Mouse (Mus musculus) spleen, postnatal 10 days (tissue): ENCODE measurements around the gene Nudt22.
"Not testable (repeated sequence)": the region's sequence is repeated elsewhere in the genome, so short reads cannot be mapped to it uniquely, and the experiment has no call there.

Source experiments
- DNase-seq, 2 experiments: peaks; one replicate each; pipeline ENCODE4 v3.0.0; 2021 to 2022; ENCODE audit warnings: low spot score in 2 of 2

Nudt22 gene

DNA sequence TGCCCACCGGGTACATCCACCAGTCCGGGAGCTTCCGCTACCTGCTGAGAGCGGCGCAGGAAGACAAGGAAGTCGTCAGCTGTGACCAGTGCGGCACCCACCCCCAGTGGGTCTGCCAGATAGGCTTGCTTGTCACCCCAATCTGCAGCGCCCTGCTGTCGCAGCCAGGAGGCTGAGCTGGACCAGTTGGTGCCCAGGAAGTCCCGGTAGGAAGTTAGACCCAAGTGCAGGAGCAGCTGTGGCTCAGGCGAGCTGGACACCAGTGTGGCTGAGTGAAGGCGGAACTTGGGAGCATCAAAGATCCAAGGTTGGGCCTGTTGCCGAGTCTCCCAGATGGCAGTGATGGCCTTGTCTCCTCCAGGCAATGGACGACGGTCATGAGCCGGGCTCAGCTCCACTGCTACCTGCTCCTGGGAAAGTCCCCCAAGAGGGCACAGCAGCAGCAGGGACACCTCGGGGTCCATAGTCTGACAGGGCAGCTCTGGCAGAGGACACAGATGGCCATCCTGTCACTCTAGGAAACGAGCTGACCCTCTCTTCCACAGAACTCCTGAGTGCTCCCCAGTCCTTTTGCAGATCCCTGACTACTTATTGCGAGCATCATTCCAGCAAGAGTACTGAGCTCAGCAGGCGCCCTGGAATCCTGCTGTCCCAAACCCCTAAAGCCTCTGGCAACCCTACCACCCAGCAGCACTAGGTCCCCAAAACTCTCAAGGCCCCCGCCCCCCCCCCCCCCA, 494 bp downstream of the Nudt22 start:
- DNase-seq = peak in 1 of 2 experiments; percentile 35

DNA sequence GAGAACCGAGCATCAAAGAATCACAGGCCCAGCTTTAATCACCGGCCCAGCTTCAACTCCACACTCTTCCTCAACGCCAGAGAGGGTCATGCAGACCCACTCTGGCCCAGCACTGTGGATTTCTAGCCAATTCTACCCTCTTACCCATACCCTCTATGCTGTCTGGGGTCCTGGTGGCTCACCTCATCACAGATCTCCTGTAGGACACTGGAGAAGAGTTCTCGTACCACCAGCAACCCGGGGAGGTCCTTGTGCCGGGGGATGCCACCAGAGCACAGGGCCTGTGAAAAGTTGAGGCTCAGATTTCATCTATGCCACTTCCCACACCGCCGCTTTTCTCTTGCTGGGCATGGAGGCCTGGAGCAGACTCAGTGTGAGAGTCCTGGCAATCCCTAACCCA, 1.4 kb downstream of the Nudt22 start:
- DNase-seq = no peak

DNA sequence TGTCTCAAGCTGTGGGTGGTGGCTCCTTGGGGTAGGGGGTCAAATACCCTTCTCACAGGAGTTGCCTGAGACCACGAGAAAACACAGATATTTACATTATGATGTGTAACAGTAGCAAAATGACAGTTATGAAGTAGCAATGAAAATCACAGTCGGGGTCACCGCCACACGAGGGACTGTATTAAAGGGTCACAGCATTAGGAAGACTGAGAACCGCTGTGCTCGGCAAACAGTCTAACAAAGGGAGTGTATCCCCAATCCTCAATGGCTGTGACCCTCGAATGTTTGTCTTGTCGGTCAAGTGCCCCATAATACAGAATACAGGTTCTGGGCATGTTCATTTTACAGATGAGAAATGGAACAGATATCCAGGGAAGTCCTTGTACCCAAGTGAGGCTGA, 1.9 kb downstream of the Nudt22 start:
- DNase-seq = no peak

DNA sequence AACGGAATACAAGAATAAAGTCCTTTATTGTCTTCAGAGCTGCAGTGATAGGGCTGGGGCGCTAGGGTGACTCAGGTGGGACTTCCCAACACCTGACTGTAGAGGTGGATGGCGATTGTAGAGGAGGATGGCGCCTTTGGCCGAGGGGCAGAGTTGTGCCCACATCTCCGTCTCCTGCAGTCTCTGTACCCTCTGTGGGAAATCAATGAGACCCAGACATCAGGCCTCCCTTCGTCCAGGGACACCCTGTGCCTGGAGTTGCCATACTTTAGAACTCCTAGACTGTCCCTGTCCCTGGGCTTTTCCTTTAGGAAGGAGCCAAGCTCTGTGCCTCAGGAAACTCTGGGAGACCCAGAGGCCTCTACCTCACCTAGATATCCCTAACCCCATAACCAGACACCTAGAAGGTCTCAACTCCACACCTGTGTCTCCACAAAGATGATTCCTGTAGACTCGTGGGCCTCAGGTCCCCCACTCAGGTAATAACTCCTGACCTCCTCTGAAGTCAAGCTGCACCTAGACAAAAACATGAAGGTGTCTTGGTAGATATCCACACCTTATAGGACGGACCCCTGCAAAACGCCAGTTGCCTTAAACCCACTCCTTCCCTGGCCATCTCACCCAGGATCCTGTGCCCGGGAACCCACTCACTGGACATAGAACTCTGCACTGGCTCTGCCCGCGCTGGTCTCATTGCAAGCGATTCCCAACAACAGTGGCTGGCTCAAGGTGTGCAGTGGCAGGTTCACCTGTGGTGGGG, 2.7 kb downstream of the Nudt22 start:
- DNase-seq = no peak

DNA sequence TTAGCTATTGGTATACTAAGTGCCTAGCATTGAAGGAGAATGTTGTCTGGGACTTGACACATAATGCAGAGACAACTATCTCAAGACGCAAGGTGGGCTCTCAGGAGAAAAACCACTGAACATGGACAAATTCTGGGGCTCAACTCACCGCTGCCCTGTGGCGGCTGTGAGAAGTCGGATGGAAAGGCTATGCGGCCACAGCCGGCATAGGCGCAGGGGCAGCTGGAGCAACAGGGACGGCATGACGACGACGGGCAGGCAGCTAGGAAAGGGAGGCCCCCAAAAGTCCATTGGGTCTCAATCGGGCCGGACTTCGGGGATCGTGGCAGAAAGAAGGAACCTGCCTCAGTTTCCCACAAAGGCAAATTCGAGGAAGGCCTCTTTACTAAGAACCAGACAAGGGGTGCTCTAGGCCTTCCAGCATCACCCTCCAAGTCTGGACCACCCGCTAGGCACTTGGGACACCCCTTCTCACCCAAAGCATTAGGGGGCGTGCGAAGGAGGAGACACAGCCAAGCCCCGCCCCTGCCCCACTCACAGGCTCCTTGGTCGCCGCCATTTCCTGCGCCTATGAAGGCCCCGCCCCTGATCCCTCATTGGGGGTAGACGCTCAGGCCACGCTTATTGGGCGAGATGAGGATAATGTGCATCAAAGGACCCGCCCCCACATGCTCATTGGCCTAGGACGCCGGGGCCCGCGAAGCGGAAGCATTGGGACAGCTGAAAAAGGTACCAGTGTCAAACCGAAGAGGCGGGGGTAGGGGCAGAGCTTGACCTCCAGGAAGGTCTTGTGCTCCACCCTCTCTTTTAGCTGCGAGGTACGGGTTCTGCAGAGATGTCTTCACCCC, 3.7 kb downstream of the Nudt22 start, which contains the start of gene Dnajc4:
Dnajc4 (minus strand) TSS at position 562 of the 848 bp plus-strand sequence.
- peak; percentile 89 to 98 for DNase-seq

DNA sequence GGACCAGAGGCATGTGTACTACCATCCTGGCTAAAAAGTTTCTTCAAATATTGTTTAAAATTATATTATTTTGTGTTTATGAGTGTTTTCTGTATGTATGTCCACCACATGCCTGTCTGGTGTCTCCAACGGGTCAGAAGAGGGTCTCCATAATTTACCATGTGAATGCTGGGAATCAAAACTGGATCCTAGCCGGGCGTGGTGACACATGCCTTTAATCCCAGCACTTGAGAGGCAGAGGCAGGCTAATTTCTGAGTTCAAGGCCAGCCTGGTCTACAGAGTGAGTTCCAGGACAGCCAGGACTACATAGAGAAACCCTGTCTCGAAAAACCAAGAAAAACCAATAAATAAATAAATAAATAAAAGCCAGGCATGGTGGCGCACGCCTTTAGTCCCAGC, 4.8 kb downstream of the Nudt22 start:
- not testable (repeated sequence) for DNase-seq

DNA sequence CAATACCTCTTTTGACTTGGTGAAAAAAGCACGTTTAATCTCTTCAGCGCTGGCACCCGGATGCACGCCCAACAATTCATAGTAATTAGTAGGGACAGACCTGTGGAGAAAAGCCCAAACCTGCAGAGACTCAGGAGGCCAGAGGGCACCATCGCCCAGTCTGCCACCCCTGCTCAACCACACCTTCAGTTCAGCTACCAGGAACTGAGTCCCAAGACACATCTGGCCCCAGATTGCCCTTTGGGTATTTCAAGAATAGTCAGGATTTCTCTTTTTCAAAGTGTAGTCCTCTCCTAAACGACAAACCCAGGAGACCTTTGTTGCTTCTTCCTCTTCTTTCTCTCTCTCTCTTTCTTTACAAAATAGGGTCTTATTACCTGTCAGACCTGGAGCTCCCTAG, 5.2 kb downstream of the Nudt22 start:
- DNase-seq = no peak

DNA sequence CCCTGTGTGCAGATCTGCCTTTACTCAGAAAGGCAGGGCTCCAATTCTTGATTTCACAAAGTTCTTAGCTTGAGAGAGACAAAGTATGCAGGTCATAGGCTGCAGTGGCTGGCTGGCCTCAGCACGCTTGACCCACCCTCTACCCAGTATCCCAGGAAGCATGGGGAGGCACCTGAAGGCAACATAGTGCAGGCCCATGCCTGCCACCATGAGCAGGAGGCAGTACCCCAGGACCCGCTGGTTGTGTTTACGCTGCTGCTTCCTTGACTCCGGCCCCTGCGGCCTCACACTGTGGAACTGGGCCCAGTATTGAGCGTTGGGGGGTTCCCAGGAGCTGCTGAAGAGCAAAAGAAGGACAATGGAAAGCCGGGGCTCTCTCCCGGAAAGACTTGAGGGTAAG, 6.7 kb downstream of the Nudt22 start:
- DNase-seq = peak in 1 of 2 experiments; percentile 18

DNA sequence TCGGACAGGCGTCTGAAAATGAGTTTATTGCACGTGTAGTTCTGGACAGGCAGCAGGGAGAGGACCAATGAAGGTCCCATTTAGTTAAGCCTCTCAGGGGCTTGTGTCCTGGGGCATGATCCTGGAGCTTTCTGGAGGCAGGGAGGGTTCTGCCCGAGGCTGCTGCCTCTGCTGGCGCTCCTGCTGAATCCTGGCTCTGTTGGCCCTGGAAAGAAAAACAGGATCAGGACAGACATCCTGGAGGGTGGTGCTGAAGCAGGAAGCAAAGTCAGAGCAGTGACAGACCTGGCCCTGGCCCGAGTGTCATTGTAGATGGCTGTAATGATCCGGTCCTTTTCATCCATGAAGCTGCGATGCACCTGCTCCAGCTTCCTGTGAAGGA, 8.0 kb downstream of the Nudt22 start:
- DNase-seq = no peak

DNA sequence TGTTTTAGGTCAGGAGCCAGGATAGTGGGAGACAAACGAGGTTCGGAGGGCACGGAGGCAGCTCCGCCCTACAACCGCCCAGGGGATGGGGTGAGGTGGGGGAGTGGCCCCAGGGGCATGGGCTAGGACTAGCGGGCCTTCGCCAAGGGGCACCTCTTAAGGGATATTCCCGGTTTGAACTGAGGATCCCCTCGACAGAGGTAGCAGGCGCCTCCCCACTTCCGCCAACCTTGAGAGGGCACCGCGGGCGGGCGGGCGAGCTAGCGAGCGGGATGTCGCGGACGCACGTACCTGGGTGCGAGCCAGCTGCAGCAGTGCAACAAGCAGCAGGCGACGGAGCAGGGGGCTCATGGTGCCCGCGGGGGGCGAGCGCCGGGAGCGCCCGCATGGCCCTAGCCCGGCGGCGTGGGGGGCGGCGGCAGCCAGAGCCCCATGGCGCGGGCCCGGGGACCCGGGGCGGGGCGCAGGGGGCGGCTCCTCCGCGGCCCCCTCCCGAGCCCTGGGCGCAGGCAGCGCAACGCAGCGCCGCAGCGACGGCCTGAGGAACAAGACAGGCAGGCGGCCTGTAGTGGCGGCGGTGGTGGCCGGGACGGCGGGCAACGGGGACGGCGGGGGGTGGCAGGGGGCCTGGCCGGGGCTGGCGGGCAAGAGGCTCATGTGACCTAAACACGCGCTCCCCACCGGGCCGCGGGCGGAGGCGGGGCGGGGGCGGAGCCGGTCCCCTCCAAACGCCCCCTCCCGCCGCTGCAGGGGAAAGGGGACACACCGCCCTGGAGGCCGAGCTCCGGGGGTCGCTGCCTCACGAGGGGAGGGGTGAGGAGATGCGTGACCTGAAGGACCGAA, 8.6 kb downstream of the Nudt22 start, which contains the start of gene Vegfb:
Vegfb (minus strand) TSS at position 591 of the 843 bp plus-strand sequence.
- peak; percentile 66 to 70 for DNase-seq

DNA sequence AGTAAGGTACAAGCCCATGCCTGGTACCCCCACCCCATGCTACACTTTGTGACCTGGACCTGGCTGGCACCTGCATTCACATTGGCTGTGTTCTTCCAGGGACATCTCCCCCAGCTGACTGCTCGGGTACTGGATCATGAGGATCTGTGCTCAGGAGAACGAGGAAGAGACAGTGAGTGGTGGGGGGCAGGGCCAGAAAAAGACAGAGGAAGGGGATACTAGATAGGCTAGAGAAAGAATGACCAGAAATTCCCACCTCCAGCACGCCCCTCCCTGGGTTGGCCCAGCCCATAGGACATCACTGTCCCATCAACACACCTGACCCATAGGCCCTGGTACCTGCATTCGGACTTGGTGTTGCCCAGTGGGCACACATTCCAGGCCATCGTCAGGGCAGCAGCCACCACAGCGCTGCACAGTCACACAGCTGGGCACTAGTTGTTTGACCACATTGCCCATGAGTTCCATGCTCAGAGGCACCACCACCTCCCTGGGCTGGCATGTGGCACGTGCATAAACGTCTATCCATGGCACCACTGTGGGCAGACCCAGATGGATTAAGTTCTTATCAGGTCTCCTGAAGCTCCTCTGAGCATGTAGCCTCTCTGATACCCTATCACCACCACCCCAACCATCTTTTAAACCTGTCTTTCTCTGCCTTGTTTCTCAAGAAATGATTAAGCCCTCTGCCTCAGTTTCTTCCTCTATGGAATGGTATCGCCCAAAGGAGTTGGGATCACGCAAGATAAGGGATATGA, 9.8 kb downstream of the Nudt22 start:
- peak in 1 of 2 experiments; percentile 14 for DNase-seq

DNA sequence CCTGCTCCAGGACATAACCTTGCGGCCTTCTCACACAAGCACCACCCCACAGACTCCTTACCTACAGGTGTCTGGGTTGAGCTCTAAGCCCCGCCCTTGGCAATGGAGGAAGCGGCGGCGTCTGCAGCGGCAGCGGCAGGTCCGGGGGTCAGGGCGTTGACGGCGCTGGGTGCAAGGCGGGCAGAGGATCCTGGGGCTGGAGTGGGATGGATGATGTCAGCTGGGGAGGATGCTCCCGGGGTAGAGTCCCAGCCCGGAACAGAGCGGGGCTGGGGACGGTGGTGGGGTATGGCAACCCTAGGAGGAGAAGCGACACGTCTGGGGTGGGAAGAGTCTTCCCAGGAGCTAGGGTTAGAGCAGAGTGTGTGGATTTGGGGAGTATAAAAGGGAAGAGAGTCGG, 10.6 kb downstream of the Nudt22 start:
- DNase-seq = no peak

DNA sequence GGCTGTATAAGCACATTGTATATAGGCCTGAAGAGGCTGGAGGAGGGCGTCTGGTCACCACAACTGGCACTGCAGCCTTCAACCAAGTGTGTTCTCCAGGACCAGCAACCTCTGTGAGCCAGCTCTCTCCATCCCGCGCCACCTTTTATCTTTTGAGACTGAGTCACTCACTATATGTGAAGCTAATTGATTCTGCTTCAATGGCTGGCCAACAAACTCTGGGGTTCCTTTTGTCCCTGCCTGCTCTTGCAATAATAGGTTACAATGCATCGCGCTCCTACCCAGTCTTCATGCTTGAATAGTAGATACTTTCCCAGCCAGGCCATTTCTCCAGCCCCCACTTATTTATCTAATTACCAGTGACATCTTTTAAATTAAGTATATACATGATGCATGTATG, 12.3 kb downstream of the Nudt22 start:
- no peak for DNase-seq

DNA sequence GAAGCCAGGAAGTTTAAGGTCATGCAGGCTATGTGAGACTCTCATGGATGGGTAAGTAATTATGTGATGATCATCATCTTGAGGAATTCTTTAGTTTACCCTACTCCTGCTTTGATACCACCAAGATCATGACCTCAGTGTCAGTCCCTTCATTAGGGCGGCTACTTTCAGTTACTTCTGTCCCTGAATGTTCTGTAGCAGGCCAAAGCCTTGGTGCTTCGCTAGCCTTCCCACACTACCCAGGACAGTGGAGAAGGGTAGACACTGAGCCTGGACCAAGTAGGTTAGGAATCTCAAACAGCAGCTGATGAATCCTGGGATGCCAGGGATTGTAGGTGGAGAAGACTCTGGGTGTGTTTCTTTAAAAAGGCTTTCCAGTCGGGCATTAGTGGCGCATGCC, 14.5 kb downstream of the Nudt22 start:
- no peak for DNase-seq

DNA sequence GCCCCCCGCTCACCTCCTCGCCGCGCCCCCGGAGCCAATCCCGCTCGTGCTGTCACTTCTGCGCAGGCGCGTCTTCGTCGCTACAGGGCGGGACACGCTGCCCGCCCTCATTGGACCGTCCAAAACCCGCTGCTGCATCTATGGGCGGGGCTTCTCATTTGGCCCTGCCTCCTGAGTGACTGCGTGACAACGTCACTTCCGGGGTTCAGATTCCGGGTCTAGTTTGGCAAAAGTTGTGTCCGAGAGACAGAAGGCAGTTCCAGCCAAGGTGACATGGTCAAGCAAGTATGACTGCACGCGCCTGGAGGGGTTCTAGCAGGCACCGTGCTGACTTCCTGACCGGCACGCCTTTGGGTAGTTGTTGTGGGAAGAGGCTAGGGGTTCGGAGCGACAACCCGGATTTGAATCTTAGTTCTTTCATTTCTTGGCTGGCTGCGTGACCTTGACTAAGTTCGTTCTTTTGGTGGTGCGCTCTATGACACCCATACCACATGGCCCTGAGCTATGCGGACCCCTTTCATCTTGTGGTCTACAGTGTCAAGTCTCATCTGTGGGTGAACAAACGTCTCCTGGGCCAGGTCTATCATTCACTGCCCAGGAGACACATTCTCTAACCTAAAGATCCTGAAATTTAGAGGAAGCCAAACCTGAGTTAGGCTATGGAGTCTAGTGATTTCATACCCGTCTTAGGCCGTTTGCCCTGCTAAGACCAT, 15.4 kb downstream of the Nudt22 start, which contains the start of gene Fkbp2:
Fkbp2 (minus strand) TSS at position 121 of the 713 bp plus-strand sequence.
- DNase-seq = peak in 1 of 2 experiments; percentile 99

DNA sequence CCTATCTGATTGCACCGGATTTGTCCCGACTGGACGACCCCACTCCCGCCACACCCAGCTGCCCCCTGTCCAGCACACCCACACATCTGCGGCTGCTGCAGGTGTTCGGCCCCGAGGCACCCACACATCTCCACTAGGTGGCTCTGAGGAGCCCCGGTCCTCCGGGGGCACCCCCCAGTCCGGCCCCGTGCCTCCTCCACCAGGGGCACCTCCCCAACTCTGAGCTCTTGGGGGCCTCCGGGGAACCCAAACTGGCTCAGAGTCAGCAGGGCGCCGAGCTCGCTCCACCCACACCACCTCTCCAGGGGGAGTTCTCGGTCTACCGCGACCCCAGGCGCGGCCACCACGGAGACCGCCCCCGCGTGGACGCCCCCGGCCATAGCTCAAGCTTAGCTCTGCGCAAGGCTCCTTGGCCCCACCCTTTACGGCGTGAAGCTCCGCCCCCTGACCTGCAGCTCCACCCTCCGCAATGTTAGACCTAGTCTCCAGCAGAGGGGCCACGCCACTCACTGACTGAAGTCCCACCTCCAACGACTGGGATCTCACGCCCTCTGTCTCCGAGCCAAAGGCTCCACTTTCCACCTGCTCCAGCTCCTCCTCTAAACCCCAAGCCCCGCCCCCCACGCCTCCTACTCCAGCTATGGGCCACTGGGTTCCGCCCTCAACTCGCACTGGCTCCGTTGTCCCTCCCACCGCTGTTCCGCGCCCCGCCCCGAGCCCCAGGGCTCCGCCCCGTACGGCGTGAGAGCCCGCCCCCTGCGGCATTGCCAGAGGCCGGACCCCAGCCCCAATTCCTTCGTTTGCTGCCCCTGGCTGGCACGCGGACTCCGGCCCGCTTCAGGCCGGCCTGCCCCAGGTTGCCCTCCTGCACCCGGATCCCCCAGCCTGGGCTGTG, 16.2 kb downstream of the Nudt22 start:
- DNase-seq = peak; percentile 99 to 100

DNA sequence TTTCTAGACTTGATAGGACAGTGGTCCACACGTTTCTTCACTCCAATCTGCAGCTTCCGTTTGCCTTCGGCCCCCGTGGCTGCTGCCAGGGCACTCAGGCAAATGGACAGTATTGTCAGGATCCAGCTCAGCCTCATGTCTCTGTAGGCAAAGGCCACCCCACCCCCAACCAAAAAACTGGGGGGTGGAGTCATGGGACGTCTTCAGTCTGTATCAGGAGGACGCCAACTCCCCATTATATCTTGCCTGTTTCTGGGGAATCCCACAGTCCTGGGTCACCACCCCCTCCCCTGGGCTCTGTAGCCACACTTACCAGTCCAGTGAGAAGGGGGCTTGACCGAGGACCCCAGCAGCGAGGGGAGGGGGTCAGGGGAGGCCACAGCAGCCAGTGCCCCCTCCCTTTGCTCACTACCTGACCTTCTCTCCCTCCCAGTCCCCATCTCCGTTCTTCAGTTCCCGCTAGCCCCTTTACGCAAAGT, 16.9 kb downstream of the Nudt22 start:
- no peak for DNase-seq

DNA sequence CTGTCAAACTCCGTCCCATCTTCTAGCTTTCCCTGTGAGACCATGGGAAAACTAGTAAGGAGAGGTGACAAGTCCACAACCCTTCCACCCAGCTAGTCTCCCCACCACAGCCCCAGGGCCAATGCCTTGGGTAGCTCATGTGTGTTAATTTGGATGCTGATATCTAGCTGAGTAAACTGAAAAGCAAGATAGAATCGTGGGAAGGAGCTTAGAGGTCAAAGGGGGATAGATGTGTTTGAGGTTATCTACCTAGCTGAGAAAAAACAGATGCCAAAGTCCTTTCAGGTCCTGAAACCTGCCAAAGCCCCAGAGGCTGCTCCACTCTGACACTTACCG, 17.3 kb downstream of the Nudt22 start:
- no peak for DNase-seq
